Mouse (Mus musculus) adrenal gland, postnatal 36 days (tissue): ENCODE measurements around the gene Mindy3. TPM values are rescaled to one million over a fixed set of nuclear protein-coding genes. Genes with fewer than 3 reads are reported as not detected.
"Not testable (repeated sequence)": the region's sequence is repeated elsewhere in the genome, so short reads cannot be mapped to it uniquely, and the experiment has no call there.

Source experiments
- DNase-seq, 2 experiments: peaks; one replicate each; pipeline ENCODE4 v3.0.0; 2021; ENCODE audit warnings: mixed read lengths in 1 of 2
- long read RNA-seq, 2 experiments: library from polyadenylated mRNA; stranded (forward); transcript quantifications; one replicate each; pipeline ENCODE4 v2.0.0; 2021; ENCODE audit warnings: borderline sequencing depth in 2 of 2
- total RNA-seq, 2 experiments: library from RNA; stranded (reverse); gene quantifications; 2 replicates each; pipeline ENCODE4 v1.2.3; 2021

The Mindy3 gene
- total RNA-seq = 10 to 100 TPM; 47.1 to 48.7 TPM
- long read RNA-seq, experiment 1, transcript Mindy3-201 (15 exons, 2,344 nt) = major isoform, 12 of 32 reads
- long read RNA-seq, experiment 1, partial matches to known transcripts = 3 of 32 reads
- long read RNA-seq, experiment 1, other reads (novel, unspliced or antisense) = 17 of 32 reads
- long read RNA-seq, experiment 2, partial matches to known transcripts = 0 of 2 reads
- long read RNA-seq, experiment 2, other reads (novel, unspliced or antisense) = 1 of 2 reads

GRCm38 (mm10) chr2:12419262-12419655, at the start of gene Mindy3:
Mindy3 (minus strand) TSS chr2:12419470.
- DNase-seq = peak; percentile 94 to 96

GRCm38 (mm10) chr2:12459732-12460131, 40.5 kb upstream of the Mindy3 start:
- DNase-seq = no peak

DNA sequence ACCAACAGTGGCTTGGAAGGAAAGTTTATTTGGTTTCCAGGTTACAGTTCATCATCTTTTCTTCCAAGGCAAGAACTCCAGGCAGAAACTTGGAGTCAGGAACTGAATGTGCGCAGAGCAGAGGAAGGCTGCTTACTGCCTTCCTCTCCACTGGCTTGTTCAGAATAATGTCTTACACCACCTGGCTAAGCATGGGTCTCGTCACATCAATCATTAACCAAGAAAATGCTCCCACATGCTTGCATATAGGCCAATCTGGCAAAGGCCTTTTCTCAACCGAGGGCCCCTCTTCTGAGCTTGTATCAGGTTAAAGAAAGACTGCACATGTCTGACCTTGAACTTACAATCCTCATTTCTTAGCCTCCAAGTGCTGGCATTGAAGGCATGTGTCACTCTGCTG, 30.8 kb upstream of the Mindy3 start:
- DNase-seq = no peak

DNA sequence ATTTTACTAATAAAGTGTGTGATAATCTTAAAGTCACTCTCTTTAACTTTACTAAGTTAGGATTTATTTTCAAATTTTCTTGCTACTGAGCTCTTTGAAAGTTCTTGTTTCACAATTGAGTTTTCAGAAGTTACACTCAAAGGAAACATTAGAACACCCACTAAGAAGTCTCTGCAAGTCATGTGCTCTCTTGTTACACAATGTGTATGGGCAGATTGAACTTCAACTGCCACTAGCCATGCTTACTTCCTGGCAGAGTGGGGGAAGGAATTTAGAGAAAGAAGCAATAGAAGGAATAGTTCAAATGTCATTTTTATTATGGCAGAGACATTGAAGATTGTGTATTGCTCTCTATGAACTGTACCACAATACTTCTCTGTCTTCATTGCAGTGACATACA, 20.9 kb upstream of the Mindy3 start:
- DNase-seq = no peak

DNA sequence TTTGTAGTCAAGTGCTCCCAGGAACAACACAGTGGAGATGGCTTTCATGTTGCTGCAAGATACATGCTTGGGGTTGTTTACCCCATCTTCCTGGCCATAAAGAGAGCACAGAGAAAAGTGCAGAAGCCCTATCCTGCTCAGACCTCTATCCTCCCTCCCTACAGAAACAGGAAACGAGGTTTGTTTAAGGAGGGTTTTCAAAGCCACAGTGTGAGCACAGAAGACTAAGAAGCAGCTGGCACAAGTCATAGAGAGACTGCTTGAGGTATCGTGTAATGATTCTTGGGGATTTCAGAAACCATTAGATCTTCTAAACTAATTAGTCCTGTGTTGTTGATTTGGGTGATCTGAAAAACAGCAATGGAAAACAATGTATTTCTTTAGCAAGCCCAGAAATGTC, 20.3 kb upstream of the Mindy3 start:
- DNase-seq = no peak

DNA sequence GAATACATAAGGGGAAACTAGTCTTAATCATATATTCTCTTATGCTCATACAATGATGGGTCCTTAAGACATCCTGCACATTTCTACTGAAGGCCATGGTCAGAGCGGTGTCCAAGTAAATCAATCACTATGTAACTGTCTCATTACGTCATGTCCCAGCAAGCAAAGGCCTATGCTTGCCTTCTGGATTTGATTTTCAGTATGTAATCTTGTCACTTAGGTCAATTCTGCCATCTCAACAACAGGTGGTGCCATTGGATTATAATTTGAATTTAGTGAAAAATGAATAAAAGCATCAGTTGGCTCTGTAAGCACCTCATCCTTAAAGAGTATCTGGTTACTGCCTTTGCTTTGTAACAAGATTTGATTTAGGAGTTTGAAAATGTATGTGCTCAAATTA, 18.9 kb upstream of the Mindy3 start:
- no peak for DNase-seq

GRCm38 (mm10) chr2:12432055-12432454, 12.8 kb upstream of the Mindy3 start:
- DNase-seq = no peak

DNA sequence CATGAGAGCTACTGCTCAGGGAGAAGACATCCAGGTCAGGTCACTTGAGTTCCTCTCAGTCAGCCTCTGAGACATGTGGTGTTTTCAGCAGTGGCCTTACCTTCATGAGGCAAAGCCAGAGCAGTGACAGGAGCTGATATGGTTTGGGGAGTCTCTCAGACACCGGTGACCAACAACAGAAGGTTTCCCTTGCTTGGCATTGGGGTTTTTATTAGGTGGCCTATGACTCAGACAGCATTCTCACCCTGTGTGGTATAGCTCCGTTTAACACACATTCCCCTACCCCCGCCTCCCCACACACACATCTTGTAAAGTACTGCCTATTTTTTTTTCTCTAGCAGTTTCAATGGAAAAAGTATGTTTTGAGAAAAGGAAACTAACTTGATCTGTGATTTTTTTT, 5.1 kb upstream of the Mindy3 start:
- no peak for DNase-seq

DNA sequence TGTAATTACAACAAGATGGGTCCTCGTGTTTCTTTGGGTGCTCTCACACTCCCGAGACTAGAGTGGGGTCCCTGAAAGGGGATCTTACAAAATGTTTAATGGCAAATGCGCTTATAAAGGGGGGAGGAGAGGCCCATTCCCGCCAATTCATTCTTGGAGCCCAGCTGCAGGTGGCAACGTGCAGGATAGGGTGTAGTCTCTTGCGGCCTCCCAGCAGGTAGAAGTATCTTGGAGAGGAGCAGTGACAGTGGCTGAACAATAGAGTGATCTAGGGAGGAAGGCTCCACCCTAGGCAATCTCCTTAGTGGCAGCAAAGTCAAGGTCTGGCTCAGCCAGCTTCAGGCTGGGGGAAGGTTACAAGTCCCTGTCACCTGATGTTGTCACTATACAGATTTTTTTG, 4.2 kb upstream of the Mindy3 start:
- DNase-seq = not testable (repeated sequence)

- peak in 1 of 2 experiments; percentile 35 for DNase-seq
Observed at GRCm38 (mm10) chr2:12418534-12419261, 572 bp downstream of the Mindy3 start.

DNA sequence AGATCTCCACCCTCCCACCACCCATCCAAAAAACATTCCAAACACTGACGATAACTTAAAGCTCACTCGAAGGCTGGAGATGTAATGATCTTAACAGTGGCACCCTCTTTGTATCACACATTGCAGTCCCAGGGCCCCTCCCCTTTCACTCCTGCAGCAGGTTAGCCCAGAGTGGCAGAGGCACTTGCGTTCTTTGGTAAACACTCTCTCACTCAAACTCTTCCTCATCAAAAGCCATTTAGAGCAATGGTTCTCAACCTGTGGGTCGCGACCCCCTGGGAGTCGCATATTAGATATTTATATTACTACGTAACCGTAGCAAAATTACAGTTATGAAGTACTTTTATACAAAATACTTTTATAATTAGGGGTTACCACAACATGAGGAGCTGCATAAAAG, 1.1 kb downstream of the Mindy3 start:
- DNase-seq = no peak

GRCm38 (mm10) chr2:12412309-12412708, 7.0 kb downstream of the Mindy3 start:
- no peak for DNase-seq

DNA sequence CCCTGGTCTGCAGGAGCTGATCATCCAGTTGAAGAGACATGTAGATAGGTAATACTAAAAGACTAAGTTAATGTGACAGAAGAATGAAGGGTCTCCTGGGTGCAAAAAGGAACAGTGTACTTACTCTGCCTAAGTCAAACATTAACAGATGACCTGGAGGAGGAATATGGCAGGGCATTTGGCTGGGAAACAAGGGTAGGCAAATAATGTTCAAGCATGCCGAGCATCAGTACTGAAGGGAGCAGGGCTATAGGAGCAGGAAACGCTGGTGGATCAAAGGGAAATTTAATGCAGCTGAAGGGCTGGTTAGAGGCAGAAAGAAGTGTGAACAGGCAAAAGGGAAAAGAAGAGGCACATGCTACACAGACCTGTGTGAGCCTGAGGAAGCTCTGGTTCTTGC, 8.1 kb downstream of the Mindy3 start:
- no peak for DNase-seq

- no peak for DNase-seq
Observed at GRCm38 (mm10) chr2:12406737-12407136, 12.5 kb downstream of the Mindy3 start.

- DNase-seq = no peak
Observed at GRCm38 (mm10) chr2:12402469-12402868, 16.8 kb downstream of the Mindy3 start.

- DNase-seq = no peak
Observed at GRCm38 (mm10) chr2:12401137-12401536, 18.1 kb downstream of the Mindy3 start.

DNA sequence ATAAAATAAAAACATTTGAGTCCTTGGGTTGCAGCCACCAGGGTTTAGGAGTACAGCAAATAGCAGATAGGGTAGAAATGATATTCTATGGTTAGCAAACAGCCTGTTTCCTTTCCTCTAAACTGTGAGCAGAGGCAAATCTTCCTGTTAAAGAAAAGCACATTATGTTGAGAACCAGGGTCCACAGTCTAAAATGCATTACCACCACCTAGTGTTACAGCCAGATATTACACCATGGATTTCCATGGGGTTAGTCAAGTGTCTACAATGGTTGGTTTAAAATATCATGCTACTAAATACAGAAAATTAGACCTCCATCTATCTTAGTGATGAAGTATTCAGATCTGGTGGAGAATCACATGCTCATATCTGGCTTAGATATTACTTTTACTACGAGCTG, 30.2 kb downstream of the Mindy3 start:
- peak in 1 of 2 experiments; percentile 39 for DNase-seq

DNA sequence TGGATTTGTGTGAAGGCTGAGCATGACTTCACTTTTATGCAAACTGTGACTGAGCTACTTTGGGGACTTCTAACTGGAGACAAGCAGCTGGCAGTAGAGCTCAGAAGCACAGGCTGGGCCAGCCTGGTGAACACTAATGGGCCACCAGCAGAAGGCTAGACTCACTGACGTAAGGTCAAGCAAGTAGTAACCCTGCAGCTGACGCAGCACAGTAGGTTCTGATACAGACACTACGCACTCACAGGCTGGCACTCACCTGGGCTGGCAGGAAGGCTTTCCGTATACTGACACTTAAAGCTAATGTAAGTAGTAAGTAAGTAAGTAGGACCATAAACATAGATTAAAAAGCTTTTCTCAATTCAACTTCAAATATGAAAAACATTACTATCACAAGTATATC, 30.7 kb downstream of the Mindy3 start:
- no peak for DNase-seq

- no peak for DNase-seq
Observed at GRCm38 (mm10) chr2:12384389-12384788, 34.9 kb downstream of the Mindy3 start.

GRCm38 (mm10) chr2:12382650-12383049, 36.6 kb downstream of the Mindy3 start:
- DNase-seq = no peak

- DNase-seq = no peak
Observed at GRCm38 (mm10) chr2:12380233-12380632, 39.0 kb downstream of the Mindy3 start.

DNA sequence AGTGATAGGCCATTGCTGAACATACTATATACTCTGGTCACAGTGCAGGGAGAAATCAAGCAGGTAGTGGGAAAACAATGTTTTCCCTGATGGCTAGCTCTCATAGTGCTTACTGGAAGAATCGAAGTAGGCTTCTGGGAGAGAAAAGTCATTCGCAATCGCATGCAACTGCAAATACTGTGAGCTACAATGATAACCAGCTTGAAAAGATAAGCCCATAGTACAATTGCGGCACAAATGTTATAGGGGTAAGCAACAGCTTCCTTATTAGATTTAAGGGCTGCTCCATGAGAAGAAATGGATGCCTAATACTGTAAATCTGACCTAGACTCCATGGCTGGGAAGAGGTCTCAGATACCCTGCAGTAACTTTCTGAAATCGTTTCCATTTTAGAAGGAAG, 40.7 kb downstream of the Mindy3 start:
- no peak for DNase-seq

- no peak for DNase-seq
Observed at GRCm38 (mm10) chr2:12377024-12377423, 42.2 kb downstream of the Mindy3 start.

DNA sequence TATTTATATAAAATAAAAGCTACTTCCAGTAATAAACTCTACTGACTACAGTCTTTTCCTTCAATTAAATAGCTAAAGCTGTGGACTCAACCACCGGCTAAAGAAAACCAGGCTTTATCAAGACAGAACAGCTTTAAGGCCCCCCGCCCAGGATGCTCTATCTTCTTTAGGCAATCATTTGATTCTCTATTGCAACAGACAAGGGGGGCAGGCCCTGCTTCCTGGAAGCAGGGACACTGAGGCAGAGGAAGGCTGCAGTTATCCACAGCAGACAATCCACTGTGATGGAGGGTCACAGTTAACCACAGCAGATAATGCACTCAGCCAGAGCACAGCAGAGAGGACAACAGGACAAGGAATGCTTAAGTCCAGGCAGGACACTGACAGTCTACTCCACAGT, 46.4 kb downstream of the Mindy3 start:
- no peak for DNase-seq
